Mouse (Mus musculus): ENCODE measurements around the gene Lrrc4c. TPM values are rescaled to one million over a fixed set of nuclear protein-coding genes. Genes with fewer than 3 reads are reported as not detected.

Lrrc4c gene
- polyA plus RNA-seq, 1 experiment from 2014 or later, result 4.9 TPM

DNA sequence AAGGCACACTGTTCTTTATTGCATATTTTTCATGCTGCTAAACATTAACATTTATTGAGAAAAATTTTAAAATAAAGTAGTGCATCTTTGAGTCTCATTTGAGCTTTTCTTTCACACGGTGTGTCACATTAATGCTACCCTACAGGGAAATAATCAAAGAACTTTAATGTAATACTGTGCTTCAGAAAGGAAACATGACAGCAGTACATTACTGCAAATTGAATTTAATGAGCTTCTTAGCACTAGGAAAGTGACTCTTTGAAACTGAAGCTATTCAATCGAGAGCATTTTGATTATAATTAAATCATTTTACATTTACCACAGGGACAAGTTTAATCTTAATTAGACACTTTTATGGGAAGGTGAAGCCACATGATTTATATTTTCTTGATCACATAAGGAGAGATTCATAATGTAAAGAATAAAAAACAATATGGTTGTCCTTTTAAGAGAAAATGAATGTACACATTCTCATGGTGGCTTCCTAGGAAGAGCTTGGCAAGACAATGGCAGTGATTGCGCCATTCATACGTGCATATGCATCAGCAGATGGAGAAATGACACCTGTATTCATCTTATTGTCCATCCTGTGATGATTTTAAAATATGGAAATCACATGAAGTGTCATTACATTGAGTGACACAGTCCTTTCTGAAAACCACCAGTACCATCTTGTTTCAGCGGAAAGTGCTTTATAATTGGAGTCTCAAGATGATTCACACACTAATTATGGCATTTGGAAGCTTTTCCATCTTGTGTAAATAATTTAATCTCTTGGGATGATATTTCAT lies 719.2 kb downstream of the Lrrc4c start:
- H3K9ac ChIP-seq (ENCODE audit: low read depth, low read length), result no peak overlapping the region
- no peaks in the 10 kb centered on the region for H3K36me3 ChIP-seq (ENCODE audit: control insufficient read depth, insufficient read depth, low read length)
- H3K27me3 ChIP-seq (ENCODE audit: control insufficient read depth, insufficient read depth, low read length), result no peaks in the 10 kb centered on the region
- no peak overlapping the region for H3K4me2 ChIP-seq (replicated peaks; ENCODE audit: low read depth, low read length)
- WGBS, result 85% methylated on average over 5 of the region's 5 CpGs
- DNase-seq (ENCODE audit: low spot score), result no peak
- H3K4me1 ChIP-seq (replicated peaks; ENCODE audit: control insufficient read depth, insufficient read depth, low read length), result no peaks in the 10 kb centered on the region
- no peak overlapping the region for H3K4me3 ChIP-seq (ENCODE audit: low read depth, low read length)
- no peaks in the 10 kb centered on the region for H3K9me3 ChIP-seq (ENCODE audit: control insufficient read depth, low read length)
- H3K27ac ChIP-seq (ENCODE audit: low read depth, low read length), result no peak overlapping the region
- no peak for ATAC-seq (ENCODE audit: low FRiP score)

DNA sequence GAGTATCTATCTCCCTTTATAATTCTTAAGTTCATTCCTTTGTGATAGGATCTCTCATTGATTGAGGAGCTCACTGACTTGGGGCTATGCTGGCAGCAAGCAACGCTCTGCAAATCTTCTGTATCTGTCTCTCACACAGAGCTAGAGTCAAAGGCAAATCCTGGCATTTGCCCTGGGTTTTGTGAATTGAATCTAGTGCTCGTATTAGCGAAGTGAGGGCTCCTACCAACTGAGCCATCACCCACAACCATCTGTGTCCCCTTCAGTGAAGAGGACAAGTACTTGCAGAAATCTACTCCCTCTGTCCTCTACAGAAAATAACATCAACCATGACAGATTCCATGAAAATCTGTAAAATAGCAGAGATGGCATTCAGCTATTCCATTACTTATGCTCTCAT lies 726.0 kb downstream of the Lrrc4c start:
- H3K4me3 ChIP-seq (ENCODE audit: low read depth, low read length), result no peak overlapping the region
- no peaks in the 10 kb centered on the region for H3K4me1 ChIP-seq (replicated peaks; ENCODE audit: control insufficient read depth, insufficient read depth, low read length)
- no peak overlapping the region for H3K27ac ChIP-seq (ENCODE audit: low read depth, low read length)
- no peak overlapping the region for H3K4me2 ChIP-seq (replicated peaks; ENCODE audit: low read depth, low read length)
- no peak for ATAC-seq (ENCODE audit: low FRiP score)
- no peaks in the 10 kb centered on the region for H3K9me3 ChIP-seq (ENCODE audit: control insufficient read depth, low read length)
- no peaks in the 10 kb centered on the region for H3K36me3 ChIP-seq (ENCODE audit: control insufficient read depth, insufficient read depth, low read length)
- H3K9ac ChIP-seq (ENCODE audit: low read depth, low read length), result no peak overlapping the region
- WGBS, result 76% methylated on average over 3 of the region's 3 CpGs
- no peak for DNase-seq (ENCODE audit: low spot score)
- H3K27me3 ChIP-seq (ENCODE audit: control insufficient read depth, insufficient read depth, low read length), result no peaks in the 10 kb centered on the region

DNA sequence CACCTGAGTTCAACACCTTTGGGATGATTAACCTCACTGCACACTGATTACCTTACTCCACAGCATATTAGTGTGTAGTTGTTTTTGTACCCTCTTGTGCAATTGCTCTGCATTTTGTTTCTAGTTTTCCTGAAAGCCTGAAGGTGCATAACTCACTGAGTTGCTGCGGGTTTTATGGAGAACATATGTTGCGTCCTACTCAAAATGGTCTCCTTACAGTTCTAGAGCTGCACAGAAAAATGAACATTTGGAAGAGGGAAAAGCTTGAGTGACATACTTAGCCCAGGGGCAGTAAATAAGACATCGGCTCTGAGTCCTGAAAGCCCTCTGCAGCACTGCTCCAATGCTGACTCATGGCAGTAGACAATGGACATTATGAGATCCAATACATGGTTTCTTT lies 727.7 kb downstream of the Lrrc4c start:
- Histone ChIP-seq H3K4me1 (replicated peaks; ENCODE audit: control insufficient read depth, insufficient read depth, low read length) (no peaks in the 10 kb centered on the region), H3K9ac (ENCODE audit: low read depth, low read length) (no peak overlapping the region), H3K4me2 (replicated peaks; ENCODE audit: low read depth, low read length) (no peak overlapping the region), H3K9me3 (ENCODE audit: control insufficient read depth, low read length) (no peaks in the 10 kb centered on the region), H3K27ac (ENCODE audit: low read depth, low read length) (no peak overlapping the region), H3K36me3 (ENCODE audit: control insufficient read depth, insufficient read depth, low read length) (no peaks in the 10 kb centered on the region), H3K4me3 (ENCODE audit: low read depth, low read length) (no peak overlapping the region), H3K27me3 (ENCODE audit: control insufficient read depth, insufficient read depth, low read length) (no peaks in the 10 kb centered on the region)
- DNase-seq (ENCODE audit: low spot score), result no peak
- no peak for ATAC-seq (ENCODE audit: low FRiP score)
- 96% methylated on average over 3 of the region's 3 CpGs for WGBS

DNA sequence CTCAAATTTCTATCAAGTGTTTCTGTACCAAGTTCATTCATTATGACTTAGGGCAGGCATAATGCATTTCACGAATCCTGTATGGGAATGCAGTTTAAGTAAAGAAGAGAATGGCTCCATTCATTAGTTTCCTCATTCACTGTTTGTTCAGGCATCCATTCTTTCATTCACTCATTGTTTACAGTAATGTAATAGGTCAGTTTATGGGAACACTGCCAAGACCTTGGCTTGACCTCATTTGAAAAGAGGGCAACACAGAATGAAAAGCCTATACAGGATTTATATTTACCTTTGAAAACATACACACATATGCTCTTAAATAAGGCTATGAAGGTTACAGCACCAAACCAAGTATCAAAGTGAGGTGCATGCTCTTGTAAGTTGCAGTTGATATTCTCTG lies 762.2 kb downstream of the Lrrc4c start:
- no peaks in the 10 kb centered on the region for H3K4me1 ChIP-seq (replicated peaks; ENCODE audit: control insufficient read depth, insufficient read depth, low read length)
- DNase-seq (ENCODE audit: low spot score) (peak; percentile 3), ATAC-seq (ENCODE audit: low FRiP score) (no peak)
- WGBS, result 43% methylated on average over 1 of the region's 1 CpGs
- H3K27me3 ChIP-seq (ENCODE audit: control insufficient read depth, insufficient read depth, low read length), result no peaks in the 10 kb centered on the region
- no peaks in the 10 kb centered on the region for H3K36me3 ChIP-seq (ENCODE audit: control insufficient read depth, insufficient read depth, low read length)
- H3K9me3 ChIP-seq (ENCODE audit: control insufficient read depth, low read length), result no peaks in the 10 kb centered on the region
- H3K9ac ChIP-seq (ENCODE audit: low read depth, low read length), result no peak overlapping the region
- H3K27ac ChIP-seq (ENCODE audit: low read depth, low read length), result no peak overlapping the region
- no peak overlapping the region for H3K4me2 ChIP-seq (replicated peaks; ENCODE audit: low read depth, low read length)
- H3K4me3 ChIP-seq (ENCODE audit: low read depth, low read length), result no peak overlapping the region

DNA sequence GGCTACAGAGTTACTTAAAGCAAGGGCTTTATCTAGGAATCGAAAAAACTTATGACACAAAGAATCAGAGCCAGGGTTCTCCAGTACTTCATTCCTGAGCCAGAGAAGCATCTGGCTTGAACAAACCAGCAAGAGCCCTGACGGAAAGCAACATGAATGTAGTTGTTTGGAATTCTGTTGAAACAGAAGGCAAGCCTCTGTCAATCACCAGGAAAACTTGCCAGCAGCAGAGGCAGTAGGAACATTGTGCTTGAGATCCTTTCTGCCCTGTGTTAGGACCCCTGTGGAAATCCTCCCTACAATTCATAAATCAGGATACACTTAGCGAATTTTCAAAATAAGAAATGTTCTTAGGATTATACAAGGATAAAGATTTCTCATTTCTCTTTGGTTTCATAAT lies 780.0 kb downstream of the Lrrc4c start:
- no peak overlapping the region for H3K27ac ChIP-seq (ENCODE audit: low read depth, low read length)
- no peak overlapping the region for H3K4me3 ChIP-seq (ENCODE audit: low read depth, low read length)
- ATAC-seq (ENCODE audit: low FRiP score) (no peak), DNase-seq (ENCODE audit: low spot score) (peak; percentile 3)
- H3K9me3 ChIP-seq (ENCODE audit: control insufficient read depth, low read length), result no peaks in the 10 kb centered on the region
- H3K4me2 ChIP-seq (replicated peaks; ENCODE audit: low read depth, low read length), result no peak overlapping the region
- no peaks in the 10 kb centered on the region for H3K4me1 ChIP-seq (replicated peaks; ENCODE audit: control insufficient read depth, insufficient read depth, low read length)
- no peaks in the 10 kb centered on the region for H3K36me3 ChIP-seq (ENCODE audit: control insufficient read depth, insufficient read depth, low read length)
- H3K27me3 ChIP-seq (ENCODE audit: control insufficient read depth, insufficient read depth, low read length), result no peaks in the 10 kb centered on the region
- 63% methylated on average over 3 of the region's 3 CpGs for WGBS
- H3K9ac ChIP-seq (ENCODE audit: low read depth, low read length), result no peak overlapping the region

DNA sequence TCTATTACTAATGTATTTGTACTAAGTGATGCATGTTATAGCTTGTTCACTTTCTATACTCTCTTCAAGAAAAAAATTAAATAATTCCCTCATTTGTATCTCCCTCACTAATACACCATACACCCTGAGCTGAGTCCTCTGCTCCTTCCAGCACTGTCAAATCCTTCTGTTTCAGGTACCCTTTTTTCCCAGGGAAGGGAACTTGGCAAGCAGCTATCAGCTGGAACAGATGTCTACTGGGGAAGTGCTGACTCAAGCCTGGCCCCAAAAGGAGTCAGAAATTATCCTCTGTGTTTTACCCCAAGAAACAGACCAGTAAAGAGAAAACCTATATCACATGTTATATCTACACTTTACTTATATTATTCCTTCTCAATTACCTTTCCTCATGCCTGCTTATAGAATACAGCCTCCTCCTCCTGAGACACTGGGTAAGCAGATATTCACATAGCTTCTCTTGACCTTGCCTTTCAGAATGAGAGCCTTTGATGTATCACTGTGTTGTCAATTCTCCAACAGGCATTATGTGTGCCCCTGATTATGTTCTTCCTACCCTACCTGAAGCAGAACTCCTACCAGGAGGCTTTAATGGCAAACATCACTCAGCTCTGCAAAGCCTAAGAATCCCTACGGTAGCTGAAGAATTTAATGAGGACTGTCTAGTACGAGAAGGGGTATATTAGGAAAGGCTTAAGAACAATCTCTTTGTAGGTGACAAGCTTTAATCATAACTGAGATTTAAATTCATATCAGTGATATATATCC lies 785.6 kb downstream of the Lrrc4c start:
- no peaks in the 10 kb centered on the region for H3K4me1 ChIP-seq (replicated peaks; ENCODE audit: control insufficient read depth, insufficient read depth, low read length)
- DNase-seq (ENCODE audit: low spot score) (no peak), ATAC-seq (ENCODE audit: low FRiP score) (no peak)
- H3K27ac ChIP-seq (ENCODE audit: low read depth, low read length), result no peak overlapping the region
- no peak overlapping the region for H3K4me2 ChIP-seq (replicated peaks; ENCODE audit: low read depth, low read length)
- no peaks in the 10 kb centered on the region for H3K27me3 ChIP-seq (ENCODE audit: control insufficient read depth, insufficient read depth, low read length)
- H3K9me3 ChIP-seq (ENCODE audit: control insufficient read depth, low read length), result no peaks in the 10 kb centered on the region
- no peak overlapping the region for H3K4me3 ChIP-seq (ENCODE audit: low read depth, low read length)
- WGBS, result 83% methylated on average over 2 of the region's 2 CpGs
- no peaks in the 10 kb centered on the region for H3K36me3 ChIP-seq (ENCODE audit: control insufficient read depth, insufficient read depth, low read length)
- H3K9ac ChIP-seq (ENCODE audit: low read depth, low read length), result no peak overlapping the region

DNA sequence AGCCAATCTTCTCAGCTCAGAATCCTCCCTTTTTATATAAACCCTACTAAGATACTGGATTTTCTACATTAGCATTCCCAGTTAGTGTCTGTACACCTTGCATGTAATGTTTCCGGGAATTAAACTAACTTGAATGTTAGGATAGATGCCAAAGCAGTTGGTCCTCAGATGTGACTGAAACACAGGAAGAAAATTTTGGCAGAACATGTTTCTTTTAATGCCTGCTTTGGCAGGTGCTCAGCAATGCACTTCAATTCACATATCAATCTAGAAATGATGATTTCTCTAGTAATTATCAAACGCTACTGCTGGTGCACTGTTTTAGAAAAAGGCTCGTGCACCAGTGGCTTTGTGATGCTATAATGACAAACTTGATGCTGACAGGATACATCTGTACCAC lies 806.3 kb downstream of the Lrrc4c start:
- Histone ChIP-seq H3K9me3 (ENCODE audit: control insufficient read depth, low read length) (no peaks in the 10 kb centered on the region), H3K27ac (ENCODE audit: low read depth, low read length) (no peak overlapping the region), H3K4me1 (replicated peaks; ENCODE audit: control insufficient read depth, insufficient read depth, low read length) (no peaks in the 10 kb centered on the region), H3K9ac (ENCODE audit: low read depth, low read length) (no peak overlapping the region), H3K4me2 (replicated peaks; ENCODE audit: low read depth, low read length) (no peak overlapping the region), H3K36me3 (ENCODE audit: control insufficient read depth, insufficient read depth, low read length) (no peaks in the 10 kb centered on the region), H3K4me3 (ENCODE audit: low read depth, low read length) (no peak overlapping the region), H3K27me3 (ENCODE audit: control insufficient read depth, insufficient read depth, low read length) (no peaks in the 10 kb centered on the region)
- 91% methylated on average over 3 of the region's 3 CpGs for WGBS
- DNase-seq (ENCODE audit: low spot score), result no peak
- ATAC-seq (ENCODE audit: low FRiP score), result no peak

DNA sequence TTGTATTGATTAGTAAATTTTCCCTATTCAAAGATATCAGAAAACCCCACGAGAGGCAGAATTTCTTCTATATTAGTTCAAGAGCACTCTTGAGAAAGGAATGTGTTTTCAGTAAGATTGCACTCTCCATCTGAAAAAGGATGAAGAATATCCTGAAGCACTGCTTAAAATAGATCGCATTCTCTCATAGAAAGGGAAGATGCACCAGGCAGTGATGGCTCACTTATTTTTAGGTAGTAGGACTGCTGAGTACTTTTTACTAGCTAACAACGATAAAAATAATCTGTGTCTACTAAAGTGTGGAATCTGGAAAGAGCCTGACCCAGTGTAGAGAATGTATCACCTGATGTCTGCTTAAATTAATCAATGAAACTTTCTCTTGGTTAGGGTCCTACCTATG lies 820.5 kb downstream of the Lrrc4c start:
- WGBS, result 94% methylated on average over 3 of the region's 3 CpGs
- H3K9ac ChIP-seq (ENCODE audit: low read depth, low read length), result no peak overlapping the region
- no peak overlapping the region for H3K4me3 ChIP-seq (ENCODE audit: low read depth, low read length)
- no peaks in the 10 kb centered on the region for H3K9me3 ChIP-seq (ENCODE audit: control insufficient read depth, low read length)
- no peak overlapping the region for H3K27ac ChIP-seq (ENCODE audit: low read depth, low read length)
- no peak overlapping the region for H3K4me2 ChIP-seq (replicated peaks; ENCODE audit: low read depth, low read length)
- ATAC-seq (ENCODE audit: low FRiP score) (no peak), DNase-seq (ENCODE audit: low spot score) (no peak)
- no peaks in the 10 kb centered on the region for H3K27me3 ChIP-seq (ENCODE audit: control insufficient read depth, insufficient read depth, low read length)
- no peaks in the 10 kb centered on the region for H3K4me1 ChIP-seq (replicated peaks; ENCODE audit: control insufficient read depth, insufficient read depth, low read length)
- no peaks in the 10 kb centered on the region for H3K36me3 ChIP-seq (ENCODE audit: control insufficient read depth, insufficient read depth, low read length)
